Mouse (Mus musculus): ENCODE measurements at regions not wholly inside any gene's neighbourhood (a gene's known extent, or its start where the extent isn't known, plus 50 kb on each side); places are given as distances from the start of the nearest gene placed in this dataset.

- no peak for DNase-seq (ENCODE audit: low read depth, low spot score)
- no peak overlapping the region for H3K4me3 ChIP-seq (ENCODE audit: control insufficient read depth in 1 of 2, insufficient read depth in 1 of 2, low read depth in 2 of 2, low read length in 2 of 2)
- H3K27ac ChIP-seq (ENCODE audit: control insufficient read depth, low read depth, low read length) = no peak overlapping the region
- no peak overlapping the region for H3K9ac ChIP-seq (ENCODE audit: control insufficient read depth, low read depth, low read length, poor library complexity, severe bottlenecking)
- TF ChIP-seq POLR2AphosphoS5 (IDR thresholded peaks at IDR 0.05; ENCODE audit: borderline replicate concordance, low read depth, low read length) = no peak
- no peak for TF ChIP-seq NRF1 (IDR thresholded peaks at IDR 0.05; ENCODE audit: insufficient read depth, low read depth, low read length, poor library complexity, severe bottlenecking)
- no peak for TF ChIP-seq GATA1 (IDR thresholded peaks at IDR 0.05; ENCODE audit: low read depth, low read length)
- TF ChIP-seq GABPA (IDR thresholded peaks at IDR 0.05; ENCODE audit: low read depth, low read length) = no peak
- no peak for TF ChIP-seq RAD21 (IDR thresholded peaks at IDR 0.05; ENCODE audit: low read depth, low read length)
- TF ChIP-seq ELF1 (IDR thresholded peaks at IDR 0.05; ENCODE audit: low read depth, low read length) = no peak
- TF ChIP-seq USF1 (IDR thresholded peaks at IDR 0.05; ENCODE audit: low read depth, low read length) = no peak
- TF ChIP-seq BHLHE40 (IDR thresholded peaks at IDR 0.05; ENCODE audit: borderline replicate concordance, low read depth, low read length) = no peak
- H3K79me2 ChIP-seq (ENCODE audit: control insufficient read depth, insufficient read depth, low read length, poor library complexity) = no peaks in the 10 kb centered on the region
- no peaks in the 10 kb centered on the region for H3K4me1 ChIP-seq (ENCODE audit: control insufficient read depth in 1 of 2, insufficient read depth in 2 of 2, low read length in 2 of 2)
- H3K9me3 ChIP-seq (replicated peaks; ENCODE audit: insufficient read depth, low read length) = no peaks in the 10 kb centered on the region
- H3K27me3 ChIP-seq (ENCODE audit: control insufficient read depth in 1 of 2, insufficient read depth in 2 of 2, low read length in 2 of 2) = no peaks in the 10 kb centered on the region; a peak in 1 of 4 replicates
- H3K36me3 ChIP-seq (ENCODE audit: control insufficient read depth in 1 of 2, insufficient read depth in 2 of 2, low read length in 2 of 2) = no peaks in the 10 kb centered on the region
Measured at GRCm38 (mm10) chr13:6991714-6992113, 343.1 kb upstream of the Pfkp start.

GRCm38 (mm10) chr13:6985012-6985996, 336.7 kb upstream of the Pfkp start:
- no peaks in the 10 kb centered on the region for H3K4me1 ChIP-seq (ENCODE audit: control insufficient read depth in 1 of 2, insufficient read depth in 2 of 2, low read length in 2 of 2)
- H3K4me3 ChIP-seq (ENCODE audit: control insufficient read depth in 1 of 2, insufficient read depth in 1 of 2, low read depth in 2 of 2, low read length in 2 of 2) = no peak overlapping the region

More at GRCm38 (mm10) chr13:6985012-6985996, 336.7 kb upstream of the Pfkp start:
- no peaks in the 10 kb centered on the region for H3K36me3 ChIP-seq (ENCODE audit: control insufficient read depth in 1 of 2, insufficient read depth in 2 of 2, low read length in 2 of 2)
- no peak for TF ChIP-seq KAT2A (conservative IDR thresholded peaks at IDR 0.05; ENCODE audit: low read depth, low read length)
- TF ChIP-seq ZC3H11A (IDR thresholded peaks at IDR 0.05; ENCODE audit: low read depth, low read length) = no peak
- TF ChIP-seq CTCF (IDR thresholded peaks at IDR 0.05 in 2 of 3, conservative IDR thresholded peaks at IDR 0.05 in 1 of 3; ENCODE audit: control insufficient read depth in 1 of 3, insufficient read depth in 1 of 3, low read depth in 2 of 3, low read length in 3 of 3, poor library complexity in 1 of 3, severe bottlenecking in 1 of 3) = no peak
- TF ChIP-seq USF1 (IDR thresholded peaks at IDR 0.05; ENCODE audit: low read depth, low read length) = no peak
- no peak for TF ChIP-seq TBP (IDR thresholded peaks at IDR 0.05; ENCODE audit: low read depth, low read length)
- TF ChIP-seq MEF2A (IDR thresholded peaks at IDR 0.05; ENCODE audit: extremely low read depth, insufficient replicate concordance, low read depth, low read length, poor library complexity, severe bottlenecking) = no peak
- TF ChIP-seq ELF1 (IDR thresholded peaks at IDR 0.05; ENCODE audit: low read depth, low read length) = no peak
- no peak for TF ChIP-seq EP300 (IDR thresholded peaks at IDR 0.05; ENCODE audit: low read depth in 1 of 2, low read length in 2 of 2)
- no peak for TF ChIP-seq POLR2AphosphoS5 (IDR thresholded peaks at IDR 0.05; ENCODE audit: borderline replicate concordance, low read depth, low read length)
- TF ChIP-seq ZNF384 (IDR thresholded peaks at IDR 0.05; ENCODE audit: low read depth, low read length) = no peak
- no peak for TF ChIP-seq SMC3 (IDR thresholded peaks at IDR 0.05; ENCODE audit: low read depth, low read length)
- no peak for TF ChIP-seq E2F4 (IDR thresholded peaks at IDR 0.05; ENCODE audit: borderline replicate concordance, low read depth, low read length)
- no peaks in the 10 kb centered on the region for H3K9me3 ChIP-seq (replicated peaks; ENCODE audit: insufficient read depth, low read length)
- no peak overlapping the region for H3K9ac ChIP-seq (ENCODE audit: control insufficient read depth, low read depth, low read length, poor library complexity, severe bottlenecking)
- no peak for DNase-seq (ENCODE audit: low read depth, low spot score)
- no peaks in the 10 kb centered on the region for H3K79me2 ChIP-seq (ENCODE audit: control insufficient read depth, insufficient read depth, low read length, poor library complexity)
- no peaks in the 10 kb centered on the region; a peak in 1 of 4 replicates for H3K27me3 ChIP-seq (ENCODE audit: control insufficient read depth in 1 of 2, insufficient read depth in 2 of 2, low read length in 2 of 2)
- no peak overlapping the region for H3K27ac ChIP-seq (ENCODE audit: control insufficient read depth, low read depth, low read length)
